ENCODE assay signal across 15 mouse cellular contexts in the genomic region with DNA sequence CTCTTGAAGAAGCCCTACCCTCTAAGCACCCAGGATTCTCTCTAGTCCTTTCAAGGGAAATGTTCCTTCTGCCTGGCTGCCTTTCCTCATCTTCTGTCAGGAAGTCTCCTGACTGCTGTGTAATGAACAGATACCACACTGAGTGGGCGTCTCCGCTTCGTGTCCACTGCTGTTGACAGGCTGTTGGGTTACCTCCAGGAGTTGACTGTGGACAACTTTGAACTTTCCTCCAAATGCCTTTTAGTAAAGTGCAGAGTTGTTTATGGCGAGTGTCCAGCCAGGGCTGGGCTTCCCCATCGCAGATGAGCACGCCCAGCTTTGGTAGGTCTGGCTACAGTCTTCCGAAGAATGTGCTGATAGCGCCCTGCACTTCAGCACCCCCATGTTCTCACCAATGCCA. TPM values are rescaled to one million over a fixed set of nuclear protein-coding genes. Genes with fewer than 3 reads are reported as not detected.
A peak's percentile ranks its signal among the peaks of the same experiment; 100 is the strongest.
DNase-seq lines count a peak whose midpoint lies in the region; ATAC-seq and TF ChIP-seq lines count a peak whose summit lies in the region.
"Had no signal": no experiment of that assay in that cellular context is flagged by ENCODE, and none has a peak within 500 bp of the region (broad histone marks: within the 10 kb centered on the region; RNA-seq: fewer than 3 reads in every experiment).

No protein-coding gene starts in this region.

- H3K27me3 ChIP-seq in heart, adult 2 months (ENCODE audit: control insufficient read depth, insufficient read depth, low read length) = no peaks in the 10 kb centered on the region
- H3K27me3 ChIP-seq: embryonic facial prominence, embryonic 12.5 days; intestine, embryonic 15.5 days had no signal

- H3K79me2 ChIP-seq in heart, adult 2 months (replicated peaks; ENCODE audit: control insufficient read depth, insufficient read depth, low read length) = no peaks in the 10 kb centered on the region

- ATAC-seq in erythroblast, adult 5-6 weeks (replicated peaks; ENCODE audit: low FRiP score, poor library complexity, severe bottlenecking) = no peak
- ATAC-seq: forebrain, embryonic 16.5 days; intestine, embryonic 15.5 days; liver, postnatal 0 days had no signal

- H3K27ac ChIP-seq in heart, adult 2 months = peak overlapping the region; percentile 78
- H3K27ac ChIP-seq: embryonic facial prominence, embryonic 12.5 days; intestine, embryonic 15.5 days; limb, embryonic 10.5 days had no signal

- no peak overlapping the region for H3K4me3 ChIP-seq in lung, adult 2 months (replicated peaks; ENCODE audit: extremely low read depth, low read depth, low read length)
- H3K4me3 ChIP-seq in heart, adult 2 months = no peak overlapping the region
- H3K4me3 ChIP-seq: embryonic facial prominence, embryonic 12.5 days; intestine, embryonic 15.5 days; limb, embryonic 10.5 days had no signal

- DNase-seq in lung, adult 18-20 months = peak; percentile 26 to 36
- no peak for DNase-seq in lung, adult 2 months
- DNase-seq in heart, adult 2 months = peak; percentile 61 to 79
- peak; percentile 61 to 84 for DNase-seq in heart, postnatal 14 days
- DNase-seq in right cerebral cortex, postnatal 36 days (ENCODE audit: low spot score in 2 of 2) = no peak
- DNase-seq in thymus, postnatal 0 days (ENCODE audit: low spot score) = no peak
- DNase-seq: liver, postnatal 0 days; midbrain, embryonic 14.5 days; retina, postnatal 1 day; thymus, postnatal 36 days had no signal

- no peaks in the 10 kb centered on the region for H3K36me3 ChIP-seq in heart, adult 2 months (ENCODE audit: control insufficient read depth, insufficient read depth, low read length)
- H3K36me3 ChIP-seq: embryonic facial prominence, embryonic 12.5 days; intestine, embryonic 15.5 days; limb, embryonic 10.5 days had no signal

- no peak overlapping the region for H3K9ac ChIP-seq in heart, adult 2 months (ENCODE audit: low read depth, low read length)
- H3K9ac ChIP-seq: embryonic facial prominence, embryonic 12.5 days; intestine, embryonic 15.5 days; liver, postnatal 0 days had no signal

- intact Hi-C loops in heart, adult 2 months (cut with DNase I) = loop anchor here (1.0 kb wide), 1 partner anchor 41 kb away; no protein-coding TSS in a partner anchor
- intact Hi-C loops in heart, postnatal 14 days (cut with DNase I) = loop anchor here (5.0 kb wide), 1 partner anchor 39 kb away; no protein-coding TSS in a partner anchor

- no peak for TF ChIP-seq CTCF in lung, adult 2 months (IDR thresholded peaks at IDR 0.05; ENCODE audit: insufficient read depth, low read length)
- no peak for TF ChIP-seq CTCF in heart, adult 2 months (IDR thresholded peaks at IDR 0.05)

- no peak for TF ChIP-seq POLR2A in lung, adult 2 months (IDR thresholded peaks at IDR 0.05; ENCODE audit: borderline replicate concordance, extremely low read depth, low read depth, low read length)
- TF ChIP-seq POLR2A in heart, adult 2 months (IDR thresholded peaks at IDR 0.05; ENCODE audit: insufficient read depth, low read depth, low read length) = peak; percentile 35; the same call in 1 of the 2 replicates

- no peaks in the 10 kb centered on the region for H3K4me1 ChIP-seq in lung, adult 2 months (ENCODE audit: control insufficient read depth, insufficient read depth, low read length)
- H3K4me1 ChIP-seq in heart, adult 2 months (ENCODE audit: control insufficient read depth, insufficient read depth, low read length) = no peaks in the 10 kb centered on the region; the same call in 1 of the 2 replicates
- H3K4me1 ChIP-seq: embryonic facial prominence, embryonic 12.5 days; intestine, embryonic 15.5 days; limb, embryonic 10.5 days had no signal

- peak; percentile 98 for TF ChIP-seq EP300 in heart, adult 2 months (IDR thresholded peaks at IDR 0.05; ENCODE audit: insufficient read depth, low read depth, low read length)

- 60% methylated on average over 8 of the region's 8 CpGs for WGBS in lung, adult 2 months
- 17% methylated on average over 8 of the region's 8 CpGs for WGBS in heart, adult 2 months

RNA-seq across cellular contexts. Expression of a gene that starts 13.0 kb away (rescaled TPM):
- 87.5 and 116 TPM in 2 replicates for polyA plus RNA-seq in lung, adult 2 months (2012; rRNA removed)
- 10 to 100 TPM; 31.3 to 32.5 TPM for total RNA-seq in heart, adult 2 months (2021)
- polyA plus RNA-seq in heart, adult 2 months (2012; rRNA removed) = 61.0 and 61.5 TPM in 2 replicates
- total RNA-seq in heart, postnatal 14 days (2021) = 10 to 100 TPM; 33.5 to 42.8 TPM
- 8.2 and 8.3 TPM in 2 replicates for total RNA-seq in erythroblast, adult 5-6 weeks (2015; ENCODE audit: low replicate concordance)
- 3.8 and 9.0 TPM in 2 replicates for total RNA-seq in erythroblast, adult 5-6 weeks (2017; ENCODE audit: low replicate concordance)
- polyA plus RNA-seq in thymus, postnatal 0 days (2015; fragmentation: Nextera tagmentation; extraction: Ambion mirVana) = 40.3 and 44.0 TPM in 2 replicates

Comparison
In these comparisons a context has a peak if more than half of its experiments do, and no peak if none do; other contexts are left out.
1. DNase-seq: peak in lung, adult 18-20 months (2 of 2), heart, adult 2 months (2 of 2) and heart, postnatal 14 days (2 of 2); none in lung, adult 2 months (single experiment), right cerebral cortex, postnatal 36 days (0 of 2) and thymus, postnatal 0 days (single experiment).